Mouse (Mus musculus): ENCODE data around the gene Ikzf2.

Ikzf2 gene

DNA sequence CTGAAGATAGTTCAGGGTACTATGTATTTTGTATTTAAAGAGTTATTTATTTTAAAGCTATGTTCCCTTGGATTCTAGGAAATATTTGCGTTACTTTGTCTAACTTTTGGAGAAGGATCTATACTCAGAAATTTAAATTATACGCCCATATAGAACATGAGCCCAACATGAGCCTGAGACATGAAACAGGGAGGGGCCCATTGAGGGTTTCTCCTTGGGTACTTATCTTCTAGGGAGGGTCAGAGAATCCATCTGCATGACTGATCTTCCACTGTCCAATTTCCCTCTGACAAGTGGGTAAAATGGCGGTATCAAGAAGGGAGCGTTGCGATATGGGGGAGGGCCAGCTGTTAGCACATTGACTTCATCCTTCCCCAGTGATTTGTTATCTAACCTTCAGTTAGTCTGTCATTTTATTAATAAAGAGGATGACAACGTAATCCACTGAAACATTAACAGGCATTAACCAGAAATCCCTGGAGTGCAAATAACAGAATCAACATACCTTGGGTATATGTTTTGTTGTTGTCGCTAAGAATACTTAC is 180.4 kb downstream of the Ikzf2 start:
- no peak for DNase-seq

DNA sequence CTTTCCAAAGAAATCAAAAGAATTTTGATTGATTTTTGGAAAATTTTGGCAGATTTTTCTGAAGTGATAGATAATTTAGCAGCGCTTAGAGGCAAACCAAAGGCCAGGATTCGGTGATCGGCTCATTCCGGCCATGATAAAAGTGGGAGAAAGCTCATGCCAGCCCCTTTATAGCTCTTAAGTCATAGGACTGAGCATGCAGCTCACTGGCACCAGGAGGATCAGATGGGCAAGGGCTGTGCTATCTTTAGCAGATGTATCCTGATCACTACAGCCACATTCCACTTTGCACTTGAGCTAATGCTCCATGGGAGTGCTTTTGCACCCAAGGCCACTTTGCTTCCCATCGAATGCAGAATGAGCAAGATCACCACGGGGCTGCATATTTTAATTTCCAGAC is 181.0 kb downstream of the Ikzf2 start:
- DNase-seq = no peak

GRCm38 (mm10) chr1:69500388-69500787 is 186.7 kb downstream of the Ikzf2 start:
- DNase-seq = no peak

GRCm38 (mm10) chr1:69499652-69500051 is 187.4 kb downstream of the Ikzf2 start:
- no peak for DNase-seq

DNA sequence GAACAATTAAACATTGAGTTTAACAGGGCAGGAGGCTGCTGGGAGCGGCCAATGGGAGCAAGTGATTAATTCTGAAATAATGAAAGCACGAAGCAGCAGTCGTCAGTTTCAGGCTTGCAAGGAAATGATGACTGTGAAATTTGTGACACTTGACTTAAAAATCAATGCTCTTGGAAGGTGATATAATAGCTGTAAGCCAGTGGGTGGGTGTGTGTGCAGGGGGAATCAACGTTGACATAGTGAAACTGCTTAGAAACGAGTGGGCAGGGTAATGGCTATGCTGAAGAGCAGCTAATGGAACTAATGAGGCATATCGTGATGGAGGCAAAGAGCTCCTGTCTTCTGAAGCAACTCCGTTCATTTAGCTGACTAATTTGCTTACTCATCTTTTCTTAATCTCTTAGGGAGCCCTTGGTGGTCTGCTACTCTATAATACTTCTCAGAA is 188.2 kb downstream of the Ikzf2 start:
- DNase-seq = no peak

DNA sequence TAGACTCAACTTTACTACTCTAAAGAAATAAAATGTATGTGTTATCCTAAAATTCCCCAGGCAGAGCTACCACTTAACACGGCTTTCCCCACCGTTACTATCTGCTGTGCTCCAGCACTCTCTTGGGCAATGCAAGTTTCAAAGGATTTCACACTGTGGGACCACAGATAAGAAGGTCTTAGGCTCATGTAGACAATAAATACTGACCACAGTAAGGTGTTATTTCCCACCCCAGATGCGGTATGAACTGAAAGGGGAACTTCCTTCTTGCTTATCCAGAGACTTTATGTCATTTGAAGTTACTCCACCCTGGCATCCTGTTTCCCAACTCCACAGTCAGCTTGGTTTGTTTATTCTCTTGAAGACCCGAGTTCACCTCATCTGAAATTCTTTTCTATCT is 191.0 kb downstream of the Ikzf2 start:
- DNase-seq = no peak

- DNase-seq = no peak
Measured at GRCm38 (mm10) chr1:69493309-69494047, 193.6 kb downstream of the Ikzf2 start.

DNA sequence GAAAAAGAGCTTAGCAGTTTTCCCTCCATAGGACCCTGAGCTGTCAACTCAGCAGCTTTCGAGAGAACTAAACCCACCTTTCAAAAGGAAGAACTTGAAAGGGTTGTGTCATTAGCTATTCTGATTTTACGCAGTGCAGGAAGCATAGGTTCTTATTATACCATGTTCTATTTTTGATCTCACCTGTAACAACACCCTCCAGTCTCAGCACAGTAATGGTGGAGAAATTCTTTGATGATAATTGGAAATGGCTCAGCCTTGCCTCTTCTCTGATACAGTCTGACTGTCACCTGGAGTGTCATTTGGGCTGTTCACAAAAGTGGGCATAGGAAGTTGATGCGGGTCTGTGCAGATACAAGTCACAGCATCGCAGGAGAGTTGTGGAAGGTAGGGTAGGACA is 195.0 kb downstream of the Ikzf2 start:
- DNase-seq = no peak

DNA sequence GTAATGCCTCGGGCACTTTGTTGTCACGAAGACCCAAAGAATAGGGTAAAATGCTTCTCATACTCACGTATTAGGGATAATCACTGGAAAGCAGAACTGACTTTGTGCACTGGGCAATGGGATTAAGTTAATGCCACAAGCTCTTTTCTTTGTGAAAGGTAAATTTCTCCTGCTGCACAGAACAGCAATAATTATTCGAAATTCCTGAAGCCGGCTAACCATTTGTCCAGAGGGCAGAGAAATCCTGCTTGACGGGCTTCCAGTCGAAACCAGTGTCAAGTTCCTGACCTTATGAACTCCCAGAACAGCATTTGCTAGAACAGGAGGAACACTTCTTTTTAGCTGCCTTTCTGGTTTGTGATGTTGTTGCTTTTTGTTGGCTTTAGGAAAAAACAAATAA is 198.0 kb downstream of the Ikzf2 start:
- no peak for DNase-seq

DNA sequence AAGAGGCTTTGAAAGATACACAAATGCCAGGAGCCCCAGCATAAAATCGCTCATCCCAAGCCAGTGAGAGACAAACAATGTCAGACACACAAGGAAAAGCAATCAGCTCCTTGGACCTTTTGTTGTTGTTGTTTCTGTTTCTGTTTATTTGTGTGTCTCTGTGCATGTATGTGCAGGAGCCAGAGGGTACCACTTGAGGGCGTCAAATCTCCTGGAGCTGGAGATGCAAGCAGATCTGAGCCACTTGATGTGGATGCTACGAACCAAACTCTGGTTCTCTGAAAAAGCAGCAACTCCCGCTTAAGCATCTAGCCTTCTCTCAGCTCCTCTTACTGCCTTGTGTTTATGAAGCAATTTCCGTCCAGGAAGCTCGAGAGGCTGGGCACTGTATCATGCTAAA is 198.4 kb downstream of the Ikzf2 start:
- DNase-seq = no peak
